Mouse (Mus musculus): ENCODE measurements around the gene Il15. TPM values are rescaled to one million over a fixed set of nuclear protein-coding genes. Genes with fewer than 3 reads are reported as not detected.

Gene Il15
- polyA plus RNA-seq, 1 experiment: 1.00 TPM

GRCm38 (mm10) chr8:82391258-82391657, 11.8 kb downstream of the Il15 start:
- no peak for DNase-seq (ENCODE audit: low read depth)
- no peak for TF ChIP-seq CTCF (IDR thresholded peaks at IDR 0.05; ENCODE audit: borderline replicate concordance, extremely low read depth, insufficient read depth, insufficient read length)
- no peak for TF ChIP-seq POLR2A (IDR thresholded peaks at IDR 0.05; ENCODE audit: borderline replicate concordance, extremely low read depth, insufficient read depth, insufficient read length, poor library complexity, severe bottlenecking)

- no peak for DNase-seq (ENCODE audit: low read depth)
- TF ChIP-seq CTCF (IDR thresholded peaks at IDR 0.05; ENCODE audit: borderline replicate concordance, extremely low read depth, insufficient read depth, insufficient read length) (no peak), POLR2A (IDR thresholded peaks at IDR 0.05; ENCODE audit: borderline replicate concordance, extremely low read depth, insufficient read depth, insufficient read length, poor library complexity, severe bottlenecking) (no peak)
Observed at GRCm38 (mm10) chr8:82388356-82388902, 14.6 kb downstream of the Il15 start.

DNA sequence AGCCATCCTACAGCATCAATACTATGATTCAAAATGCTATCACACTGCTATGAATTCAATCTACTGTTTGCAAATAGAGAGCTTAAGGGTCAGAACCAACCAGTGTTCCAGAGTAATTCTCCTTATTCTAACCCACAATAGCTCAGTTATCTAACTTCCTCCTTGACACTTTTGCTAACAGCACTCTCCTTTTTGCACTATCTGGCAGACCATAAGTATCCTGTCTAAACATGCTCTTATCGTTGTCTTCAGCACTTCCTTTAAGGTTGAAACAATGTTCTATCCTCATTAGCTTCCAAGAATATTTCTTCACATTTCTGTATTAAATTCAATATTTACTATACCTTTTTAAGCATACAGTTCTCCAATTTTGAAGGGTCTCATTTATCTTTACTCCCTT, 15.4 kb downstream of the Il15 start:
- no peak for DNase-seq (ENCODE audit: low read depth)

DNA sequence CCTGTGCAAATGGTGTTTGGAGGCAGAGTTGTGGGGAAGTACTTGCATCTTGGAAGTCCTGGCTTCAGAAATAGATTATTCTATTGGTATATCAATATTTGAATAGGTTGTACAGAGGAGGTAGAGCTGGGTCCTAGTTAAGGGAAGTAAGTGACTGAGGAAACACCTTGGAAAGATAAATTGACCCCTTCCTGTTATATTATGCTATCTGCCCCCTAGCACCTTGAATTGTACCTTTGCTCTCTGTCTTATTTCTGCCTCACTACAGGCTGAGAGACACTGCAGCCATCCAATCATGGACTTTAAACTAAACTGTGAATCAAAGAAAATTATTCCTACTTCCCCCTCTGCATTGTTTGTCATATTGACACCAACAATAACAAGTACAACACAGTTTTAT, 17.2 kb downstream of the Il15 start:
- no peak for DNase-seq (ENCODE audit: low read depth)
- TF ChIP-seq CTCF (IDR thresholded peaks at IDR 0.05; ENCODE audit: borderline replicate concordance, extremely low read depth, insufficient read depth, insufficient read length) (no peak), POLR2A (IDR thresholded peaks at IDR 0.05; ENCODE audit: borderline replicate concordance, extremely low read depth, insufficient read depth, insufficient read length, poor library complexity, severe bottlenecking) (no peak)

More for the DNA sequence above, 15.4 kb downstream of the Il15 start:
- TF ChIP-seq CTCF (IDR thresholded peaks at IDR 0.05; ENCODE audit: borderline replicate concordance, extremely low read depth, insufficient read depth, insufficient read length) (no peak), POLR2A (IDR thresholded peaks at IDR 0.05; ENCODE audit: borderline replicate concordance, extremely low read depth, insufficient read depth, insufficient read length, poor library complexity, severe bottlenecking) (no peak)

DNA sequence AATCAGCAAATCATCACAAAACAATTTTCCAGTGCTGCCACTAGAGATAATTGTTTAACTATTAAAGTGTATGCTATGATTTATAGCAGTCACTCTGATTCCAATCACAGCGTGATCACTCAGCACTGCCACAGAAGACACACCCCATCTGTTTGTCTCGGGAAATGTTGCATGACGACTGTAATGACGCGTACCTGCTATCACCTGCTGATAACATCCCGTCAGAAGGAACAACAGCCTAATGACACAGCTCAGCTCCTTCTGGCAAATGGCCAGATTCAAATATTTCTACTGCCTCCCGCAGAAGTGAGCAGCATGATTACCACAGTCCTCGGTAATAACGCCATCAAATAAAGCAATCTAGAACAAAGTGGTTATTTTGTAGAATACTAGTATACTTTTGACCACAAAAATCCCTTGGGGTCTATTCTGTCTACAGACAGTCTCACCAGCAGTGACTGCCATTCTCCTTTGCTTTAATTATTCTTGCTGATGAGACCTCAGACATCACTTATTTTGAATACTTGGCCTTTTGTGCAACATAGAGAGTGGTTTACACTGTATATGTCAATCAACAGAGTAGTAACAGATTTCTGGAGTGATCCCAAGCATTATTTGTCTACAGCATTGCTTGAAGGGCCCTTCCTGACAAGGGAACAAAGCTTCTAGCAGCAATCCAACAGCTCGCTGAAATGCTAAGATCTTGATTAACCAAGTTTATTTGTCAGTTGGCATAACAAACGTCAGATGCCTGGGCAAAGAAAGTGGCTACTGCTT, 18.4 kb downstream of the Il15 start:
- peak; percentile 76 for DNase-seq (ENCODE audit: low read depth)
- TF ChIP-seq POLR2A (IDR thresholded peaks at IDR 0.05; ENCODE audit: borderline replicate concordance, extremely low read depth, insufficient read depth, insufficient read length, poor library complexity, severe bottlenecking) (no peak), CTCF (IDR thresholded peaks at IDR 0.05; ENCODE audit: borderline replicate concordance, extremely low read depth, insufficient read depth, insufficient read length) (no peak)

GRCm38 (mm10) chr8:82383346-82383745, 19.7 kb downstream of the Il15 start:
- no peak for DNase-seq (ENCODE audit: low read depth)
- TF ChIP-seq POLR2A (IDR thresholded peaks at IDR 0.05; ENCODE audit: borderline replicate concordance, extremely low read depth, insufficient read depth, insufficient read length, poor library complexity, severe bottlenecking) (no peak), CTCF (IDR thresholded peaks at IDR 0.05; ENCODE audit: borderline replicate concordance, extremely low read depth, insufficient read depth, insufficient read length) (no peak)

- DNase-seq (ENCODE audit: low read depth): no peak
- TF ChIP-seq POLR2A (IDR thresholded peaks at IDR 0.05; ENCODE audit: borderline replicate concordance, extremely low read depth, insufficient read depth, insufficient read length, poor library complexity, severe bottlenecking) (no peak), CTCF (IDR thresholded peaks at IDR 0.05; ENCODE audit: borderline replicate concordance, extremely low read depth, insufficient read depth, insufficient read length) (no peak)
Observed at GRCm38 (mm10) chr8:82382316-82382715, 20.7 kb downstream of the Il15 start.

DNA sequence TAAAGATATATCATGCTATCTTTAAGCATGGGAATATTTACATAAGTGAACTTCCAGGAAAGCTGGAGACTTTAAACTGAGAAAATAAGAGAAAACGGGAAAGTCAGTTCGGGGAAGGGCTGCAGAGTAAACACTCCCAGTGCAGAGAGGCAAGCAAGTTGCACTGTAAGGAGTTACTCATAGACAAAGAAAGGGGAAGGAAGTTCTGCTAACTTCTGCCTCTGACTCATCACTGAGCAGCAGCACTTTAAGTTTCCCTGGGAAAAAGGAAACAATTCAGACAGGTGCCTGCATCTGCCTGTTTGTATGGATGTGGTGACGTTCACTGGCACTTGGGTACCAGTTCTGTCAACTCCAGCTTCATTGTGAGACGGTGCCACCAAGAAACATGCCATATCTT, 28.6 kb downstream of the Il15 start:
- no peak for DNase-seq (ENCODE audit: low read depth)
- TF ChIP-seq CTCF (IDR thresholded peaks at IDR 0.05; ENCODE audit: borderline replicate concordance, extremely low read depth, insufficient read depth, insufficient read length) (no peak), POLR2A (IDR thresholded peaks at IDR 0.05; ENCODE audit: borderline replicate concordance, extremely low read depth, insufficient read depth, insufficient read length, poor library complexity, severe bottlenecking) (no peak)

GRCm38 (mm10) chr8:82372846-82373245, 30.2 kb downstream of the Il15 start:
- no peak for DNase-seq (ENCODE audit: low read depth)
- TF ChIP-seq POLR2A (IDR thresholded peaks at IDR 0.05; ENCODE audit: borderline replicate concordance, extremely low read depth, insufficient read depth, insufficient read length, poor library complexity, severe bottlenecking): no peak
- TF ChIP-seq CTCF (IDR thresholded peaks at IDR 0.05; ENCODE audit: borderline replicate concordance, extremely low read depth, insufficient read depth, insufficient read length): no peak

GRCm38 (mm10) chr8:82370657-82371056, 32.4 kb downstream of the Il15 start:
- DNase-seq (ENCODE audit: low read depth): no peak
- TF ChIP-seq CTCF (IDR thresholded peaks at IDR 0.05; ENCODE audit: borderline replicate concordance, extremely low read depth, insufficient read depth, insufficient read length) (no peak), POLR2A (IDR thresholded peaks at IDR 0.05; ENCODE audit: borderline replicate concordance, extremely low read depth, insufficient read depth, insufficient read length, poor library complexity, severe bottlenecking) (no peak)

GRCm38 (mm10) chr8:82361061-82361460, 42.0 kb downstream of the Il15 start:
- no peak for TF ChIP-seq POLR2A (IDR thresholded peaks at IDR 0.05; ENCODE audit: borderline replicate concordance, extremely low read depth, insufficient read depth, insufficient read length, poor library complexity, severe bottlenecking)
- no peak for TF ChIP-seq CTCF (IDR thresholded peaks at IDR 0.05; ENCODE audit: borderline replicate concordance, extremely low read depth, insufficient read depth, insufficient read length)
- no peak for DNase-seq (ENCODE audit: low read depth)

GRCm38 (mm10) chr8:82356091-82356490, 46.9 kb downstream of the Il15 start:
- TF ChIP-seq POLR2A (IDR thresholded peaks at IDR 0.05; ENCODE audit: borderline replicate concordance, extremely low read depth, insufficient read depth, insufficient read length, poor library complexity, severe bottlenecking) (no peak), CTCF (IDR thresholded peaks at IDR 0.05; ENCODE audit: borderline replicate concordance, extremely low read depth, insufficient read depth, insufficient read length) (no peak)
- DNase-seq (ENCODE audit: low read depth): no peak
